Mouse (Mus musculus) spleen, postnatal 4 days (tissue): ENCODE results near the gene Themis2.
"Not testable (repeated sequence)": the region's sequence is repeated elsewhere in the genome, so short reads cannot be mapped to it uniquely, and the experiment has no call there.

Source experiments
- DNase-seq, 2 experiments: peaks; one replicate each; pipeline ENCODE4 v3.0.0; 2022; ENCODE audit warnings: low spot score in 2 of 2

Gene Themis2

DNA sequence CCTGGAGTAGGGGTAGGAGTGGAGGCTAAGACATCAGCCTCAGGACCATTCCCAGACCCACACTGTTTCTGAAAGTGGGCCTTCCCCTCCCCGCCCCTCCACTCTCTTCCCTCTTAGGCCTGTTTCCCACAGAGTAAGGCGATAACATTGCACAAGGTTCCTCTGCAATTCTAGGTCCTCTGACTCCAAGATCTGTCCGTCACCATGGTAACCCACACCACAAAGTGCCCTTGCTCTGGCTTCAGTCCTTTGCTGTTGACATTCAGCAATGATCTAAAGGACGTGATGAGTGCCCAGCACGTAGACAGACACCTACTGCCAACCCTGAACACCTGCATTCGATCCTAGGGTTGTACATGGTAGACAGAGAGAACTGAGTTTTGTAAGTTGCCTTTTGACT lies 43.2 kb downstream of the Themis2 start:
- no peak for DNase-seq

DNA sequence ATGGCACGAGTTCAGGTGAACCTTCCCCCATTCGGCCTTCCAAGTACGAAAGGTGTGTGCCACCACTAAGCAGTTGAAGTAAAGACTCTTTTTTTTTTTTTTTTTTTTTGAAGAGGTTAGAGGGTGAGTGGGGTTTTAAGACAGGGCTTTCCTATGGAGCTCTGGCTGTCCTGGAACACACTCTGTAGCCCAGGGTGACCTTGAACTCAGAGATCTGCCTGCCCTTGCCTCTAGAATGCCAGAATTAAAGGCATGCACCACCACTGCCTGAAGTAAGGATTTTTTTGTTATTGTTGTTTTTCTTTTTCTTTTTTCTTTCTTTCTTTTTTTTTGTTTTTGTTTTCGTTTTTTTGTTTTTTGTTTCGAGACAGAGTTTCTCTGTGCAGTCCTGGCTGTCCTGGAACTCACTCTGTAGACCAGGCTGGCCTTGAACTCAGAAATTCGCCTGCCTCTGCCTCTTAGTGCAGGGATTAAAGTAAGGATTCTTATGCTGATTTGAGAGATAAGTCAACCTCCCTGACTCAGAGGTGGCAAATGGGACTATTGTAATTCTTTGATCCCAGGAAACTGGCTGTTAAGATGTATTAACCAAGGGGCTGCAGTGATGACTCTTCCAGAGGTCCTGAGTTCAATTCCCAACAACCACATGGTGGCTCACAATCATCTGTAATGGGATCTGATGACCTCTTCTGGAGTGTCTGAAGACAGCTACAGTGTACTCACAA lies 46.8 kb downstream of the Themis2 start:
- DNase-seq: no peak

DNA sequence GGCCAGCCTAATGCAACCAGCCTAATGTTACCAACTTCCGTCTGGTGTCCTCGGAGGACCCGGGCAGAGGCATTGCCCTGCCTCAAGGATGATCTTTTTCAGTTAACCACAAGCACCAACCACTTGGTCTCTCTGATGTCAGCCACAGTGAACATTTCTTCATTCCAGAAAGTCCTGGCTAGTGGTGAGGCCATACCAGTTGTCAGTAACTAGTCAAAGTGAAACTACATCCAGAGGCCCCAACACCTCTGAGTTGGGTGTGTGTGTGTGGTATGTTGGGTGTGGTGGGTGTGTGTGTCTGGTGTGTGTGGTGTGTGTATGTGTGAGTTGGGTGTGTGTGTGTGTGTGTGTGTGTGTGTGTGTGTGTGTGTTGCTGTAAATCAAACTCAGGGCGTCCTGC lies 47.4 kb downstream of the Themis2 start:
- DNase-seq: no peak

DNA sequence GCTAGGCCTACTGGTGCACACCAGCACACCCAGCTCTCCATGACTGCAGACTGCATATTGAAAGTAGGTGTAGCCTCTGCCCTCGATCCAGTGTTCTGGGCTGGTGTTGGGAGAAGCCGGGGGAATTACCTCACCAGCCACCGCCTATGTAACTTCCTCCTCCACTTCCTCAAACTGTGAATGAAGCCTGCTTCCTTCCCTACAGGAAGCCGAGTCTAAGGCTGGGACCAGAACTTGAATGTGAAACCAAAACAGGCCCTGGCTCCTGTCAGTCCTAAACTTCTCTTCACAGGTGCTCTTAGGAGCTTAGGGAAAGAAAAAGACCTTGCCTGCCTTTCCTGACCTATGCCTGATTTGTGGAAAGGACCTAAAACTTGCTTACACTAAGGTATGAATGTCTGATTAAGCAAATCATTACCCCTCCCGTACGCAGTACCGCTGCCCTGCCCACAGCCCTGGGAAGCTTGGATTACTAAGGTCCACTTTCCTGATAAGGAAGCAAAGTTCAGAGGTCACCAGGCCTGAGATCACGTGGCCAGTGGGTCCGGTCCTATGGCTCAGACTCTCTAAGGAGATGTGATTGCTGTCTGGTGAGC lies 48.4 kb downstream of the Themis2 start:
- DNase-seq: peak; percentile 36 to 71

DNA sequence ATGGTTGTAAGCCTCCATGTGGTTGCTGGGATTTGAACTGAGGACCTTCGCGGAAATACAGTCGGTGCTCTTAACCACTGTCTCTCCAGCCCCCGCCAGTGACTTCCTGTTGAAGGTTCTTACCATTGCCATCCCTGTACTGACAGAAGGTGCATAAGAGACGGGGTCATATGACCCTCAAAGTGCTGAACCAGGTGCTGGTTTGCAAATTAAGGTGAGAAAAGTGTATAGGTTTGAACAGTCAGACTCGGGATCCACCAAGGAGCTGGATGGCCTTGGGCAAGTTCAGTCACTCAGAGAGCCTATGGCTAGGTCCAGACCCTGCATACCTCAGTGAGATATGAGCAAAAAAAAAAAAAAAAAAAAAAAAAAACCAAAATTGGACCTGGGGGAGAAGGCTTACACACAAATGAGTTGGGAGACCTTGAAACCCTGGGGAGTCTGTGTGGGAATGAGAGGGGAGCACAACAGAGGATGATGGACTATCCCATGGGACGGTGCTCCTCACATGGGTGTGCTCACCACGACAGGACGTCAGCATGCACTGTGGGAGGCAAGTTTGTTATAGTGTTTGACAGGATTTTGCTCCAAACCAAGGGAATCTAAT lies 49.2 kb downstream of the Themis2 start:
- no peak for DNase-seq

DNA sequence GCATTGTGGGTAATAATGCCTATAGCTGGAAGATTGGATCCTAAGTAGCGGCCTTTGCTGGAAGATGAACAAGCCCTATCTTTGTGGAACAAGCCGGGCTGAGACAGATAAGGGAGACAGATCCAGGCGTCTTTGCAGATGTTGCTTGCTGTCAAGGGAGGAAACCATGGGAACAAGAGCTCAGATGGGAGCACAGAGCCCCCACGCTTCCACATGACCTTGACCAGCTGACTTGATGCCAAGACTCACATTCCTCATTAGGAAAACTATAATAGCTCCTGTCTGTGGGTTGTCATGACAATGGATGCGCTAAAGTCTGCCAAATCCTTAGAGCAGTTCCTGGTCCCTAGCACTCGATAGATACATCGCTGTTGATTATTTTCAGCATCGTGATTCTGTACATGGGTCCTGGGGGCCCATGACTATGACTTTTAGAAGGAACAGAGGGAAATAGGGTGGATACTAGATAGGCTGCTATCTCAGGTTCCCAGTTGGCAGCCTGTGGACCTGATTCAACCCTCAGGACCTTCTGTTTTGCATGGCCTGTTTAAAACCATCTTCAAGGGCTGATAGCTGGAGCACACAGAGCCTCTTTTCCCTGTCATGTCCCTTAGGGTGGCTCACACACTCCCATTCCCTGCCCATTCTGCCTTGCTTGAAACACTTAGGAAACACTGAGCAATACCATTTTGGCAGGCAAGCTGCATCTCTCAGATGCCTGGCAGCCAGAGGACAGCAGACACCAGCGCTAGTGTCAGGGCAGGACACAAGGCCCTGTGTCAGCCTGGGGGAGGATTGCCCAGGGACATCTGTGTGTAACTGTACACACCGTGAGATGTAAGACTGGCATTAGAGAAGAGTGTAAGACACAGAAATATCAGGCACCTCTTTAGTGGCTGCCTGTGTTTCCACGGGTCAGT lies 51.9 kb downstream of the Themis2 start:
- no peak for DNase-seq

DNA sequence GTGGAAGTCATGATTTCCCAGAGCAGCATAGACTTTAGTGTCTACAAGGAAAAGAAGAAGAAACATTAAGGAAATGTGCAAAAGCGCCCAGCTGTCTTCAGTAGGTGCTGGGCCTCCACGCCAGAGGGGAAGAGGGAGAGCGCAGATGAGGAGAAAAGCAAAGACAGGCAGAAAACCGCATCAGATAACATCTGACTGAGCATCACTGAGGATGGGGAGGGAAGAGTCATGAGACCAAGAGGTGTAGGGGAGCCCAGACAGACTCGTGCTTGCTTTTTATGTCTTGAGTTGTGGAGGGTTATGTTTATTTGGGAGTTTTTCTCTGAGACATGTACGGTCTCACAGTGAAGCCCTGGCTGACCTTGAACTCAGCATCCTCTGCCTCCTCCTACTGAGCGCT lies 54.7 kb downstream of the Themis2 start:
- DNase-seq: no peak

DNA sequence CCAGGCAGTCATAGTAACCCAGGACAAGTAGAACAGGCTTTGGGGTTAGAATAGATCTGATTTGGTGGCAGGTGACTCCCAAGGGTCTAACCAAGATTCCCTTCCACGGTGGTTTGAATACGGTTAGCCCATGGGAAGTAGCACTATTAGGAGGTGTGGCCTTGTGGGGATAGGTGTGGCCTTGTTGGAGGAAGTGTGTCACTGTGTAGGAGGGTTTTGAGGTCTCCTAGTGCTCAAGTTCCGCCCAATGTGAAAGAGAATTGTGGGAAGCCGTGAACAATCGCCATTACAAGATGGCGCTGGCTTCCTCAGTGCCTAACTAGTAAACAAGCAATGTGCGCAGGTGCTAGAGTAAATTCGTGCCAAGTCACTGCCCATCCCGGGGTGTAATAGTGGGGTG lies 59.0 kb downstream of the Themis2 start:
- not testable (repeated sequence) for DNase-seq

DNA sequence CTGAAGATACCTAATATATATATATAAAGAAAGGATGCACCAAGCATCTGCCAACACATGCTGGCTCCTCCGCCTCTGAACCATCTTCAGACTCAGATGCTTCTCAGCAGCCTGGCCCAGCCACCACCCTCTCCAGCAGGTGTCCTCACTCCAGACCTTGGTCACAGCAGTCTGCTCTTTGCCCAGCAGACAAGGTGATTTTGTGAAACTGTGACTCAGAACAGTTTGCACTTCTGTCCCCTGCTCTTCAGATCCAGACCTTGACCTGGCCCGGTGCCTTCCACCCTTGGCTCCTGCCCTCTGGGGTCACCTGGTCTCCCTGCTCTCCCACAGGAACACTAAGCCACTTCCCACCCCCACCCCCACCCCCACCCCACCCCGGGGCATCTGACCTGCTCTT lies 60.3 kb downstream of the Themis2 start:
- no peak for DNase-seq

DNA sequence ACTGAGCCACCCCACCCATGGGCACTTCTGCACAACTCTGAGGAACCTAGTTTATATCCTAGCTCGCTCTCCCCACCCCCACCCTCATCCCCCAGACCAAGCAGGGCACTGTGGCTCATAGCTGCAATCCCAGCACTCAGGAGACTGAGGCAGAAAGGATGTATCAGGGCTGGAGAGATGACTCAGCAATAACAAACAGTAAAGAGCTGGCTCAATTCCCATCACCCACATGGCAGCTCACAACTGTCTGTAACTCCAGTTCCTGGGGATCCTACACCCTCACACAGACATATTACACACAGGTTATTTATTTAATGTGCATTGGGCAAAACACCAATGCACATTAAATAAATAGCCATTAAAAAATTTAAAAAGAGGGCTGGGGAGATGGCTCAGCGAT lies 60.8 kb downstream of the Themis2 start:
- no peak for DNase-seq

DNA sequence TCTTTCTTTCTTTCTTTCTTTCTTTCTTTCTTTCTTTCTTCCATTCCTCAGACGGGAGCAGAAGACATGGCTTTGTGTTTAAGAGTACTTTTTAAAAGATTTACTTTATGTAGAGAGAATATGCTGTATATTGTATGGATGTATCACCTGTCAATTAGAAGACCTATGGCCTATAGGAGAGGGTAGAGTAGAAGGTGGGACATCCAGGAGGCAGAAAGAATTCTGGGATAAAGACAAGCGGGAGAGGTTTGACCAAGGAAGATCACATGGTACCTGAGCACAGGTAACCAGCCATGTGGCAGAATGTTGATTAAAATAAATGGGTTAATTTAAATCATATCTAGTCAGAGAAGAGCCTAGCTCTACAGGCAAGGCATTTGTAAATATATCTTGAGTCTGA lies 61.4 kb downstream of the Themis2 start:
- no peak for DNase-seq

DNA sequence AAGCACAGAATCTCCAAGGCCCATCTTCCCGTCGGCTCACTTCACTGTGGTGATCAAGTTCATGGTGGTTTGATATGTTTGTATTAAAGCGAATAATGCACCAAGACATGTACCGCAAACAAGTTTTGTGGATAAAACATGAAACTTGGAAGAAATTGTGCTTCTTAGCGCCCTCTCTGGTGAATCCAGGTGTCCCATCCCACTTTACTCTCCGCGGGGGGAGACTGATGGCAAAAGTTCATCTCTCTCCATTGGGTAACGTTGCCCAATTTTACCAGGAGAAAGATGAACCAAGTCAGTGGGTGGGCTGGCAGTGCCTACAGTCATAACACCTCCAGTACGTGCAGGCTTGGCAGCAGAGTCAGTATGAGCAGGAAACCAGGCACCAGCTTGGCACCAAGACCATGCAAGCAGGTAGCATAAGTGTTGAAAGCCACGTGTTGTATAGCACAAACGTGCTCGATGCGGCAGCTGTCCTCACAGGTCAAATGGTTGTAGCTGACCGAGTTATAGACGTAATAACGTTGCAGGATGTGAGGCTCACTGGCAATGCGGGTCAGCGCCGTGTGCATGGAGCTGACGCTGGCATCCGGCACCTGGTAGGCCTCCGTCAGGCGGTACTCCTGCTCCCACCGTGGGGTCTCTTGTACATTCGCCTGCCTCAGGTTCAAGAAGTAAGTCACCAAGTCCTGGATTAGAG lies 63.0 kb downstream of the Themis2 start:
- no peak for DNase-seq

DNA sequence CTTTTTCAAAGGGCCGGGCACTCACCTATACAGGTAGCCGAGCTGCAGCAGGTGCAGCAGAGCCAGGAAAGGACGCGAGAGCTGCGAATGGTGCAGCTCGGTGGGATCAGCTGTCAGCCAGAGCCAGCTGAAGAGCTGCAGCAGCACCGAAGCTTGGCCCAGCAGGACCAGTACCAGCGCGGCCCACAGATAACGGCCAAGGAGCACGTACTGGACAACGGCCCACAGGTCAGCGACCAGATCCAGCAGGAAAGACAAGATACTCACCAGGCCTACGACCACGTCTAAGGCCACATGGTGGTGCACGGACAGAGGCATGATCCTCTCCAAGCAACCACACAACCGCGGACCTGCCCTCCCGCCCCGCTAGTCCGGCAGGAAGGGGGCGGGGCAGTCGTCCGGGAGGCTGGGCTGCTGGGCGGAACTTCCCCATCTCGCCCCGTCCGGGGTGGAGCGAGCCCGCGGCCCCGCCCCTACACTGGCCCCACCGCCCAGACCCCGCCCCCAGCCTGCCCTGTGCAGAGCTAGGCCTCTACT lies 64.0 kb downstream of the Themis2 start, which contains the start of gene Xkr8:
TSS of gene Xkr8 (minus strand) at position 399 of the 537 bp plus-strand sequence.
- peak; percentile 92 to 96 for DNase-seq
